Mouse (Mus musculus) frontal cortex, adult 2 months (tissue): Measurements from ENCODE around the gene Gm49405. TPM values are rescaled to one million over a fixed set of nuclear protein-coding genes. Genes with fewer than 3 reads are reported as not detected.

Experiments used
- DNase-seq, 2 experiments: peaks; one replicate each; pipeline ENCODE4 v3.0.0; 2022; ENCODE audit warnings: low spot score in 1 of 2; ENCODE audit errors: extremely low spot score in 1 of 2
- polyA plus RNA-seq: library from polyadenylated mRNA; depleted of rRNA; stranded (reverse); fragments of >200 nt; gene quantifications from 2 replicates; pipeline ENCODE4 v1.2.3, GENCODE M21; 2012

Gene Gm49405
- polyA plus RNA-seq, 1 experiment = 6.3 TPM

- no peak for DNase-seq
Measured at GRCm38 (mm10) chr19:3985261-3985681, 15.2 kb upstream of the Gm49405 start.

GRCm38 (mm10) chr19:3986334-3986733, 14.1 kb upstream of the Gm49405 start, which contains the start of gene Acy3:
Gene Acy3 (plus strand): TSS chr19:3986570.
- DNase-seq = peak in 1 of 2 experiments; percentile 73

- no peak for DNase-seq
Measured at GRCm38 (mm10) chr19:3988066-3988465, 12.4 kb upstream of the Gm49405 start.

- no peak for DNase-seq
Measured at GRCm38 (mm10) chr19:3988750-3989149, 11.7 kb upstream of the Gm49405 start.

- DNase-seq = no peak
Measured at GRCm38 (mm10) chr19:3990804-3991203, 9.6 kb upstream of the Gm49405 start.

GRCm38 (mm10) chr19:3991562-3991961, 8.9 kb upstream of the Gm49405 start:
- DNase-seq = no peak

GRCm38 (mm10) chr19:3991966-3992365, 8.5 kb upstream of the Gm49405 start:
- no peak for DNase-seq

GRCm38 (mm10) chr19:3992416-3992815, 8.0 kb upstream of the Gm49405 start, which contains the start of gene Tbx10:
Gene Tbx10 (plus strand): TSS chr19:3992752.
- no peak for DNase-seq

GRCm38 (mm10) chr19:3994932-3995331, 5.5 kb upstream of the Gm49405 start:
- no peak for DNase-seq

GRCm38 (mm10) chr19:3995505-3995904, 4.9 kb upstream of the Gm49405 start:
- no peak for DNase-seq

- no peak for DNase-seq
Measured at GRCm38 (mm10) chr19:3996106-3996505, 4.3 kb upstream of the Gm49405 start.

GRCm38 (mm10) chr19:3996747-3997146, 3.7 kb upstream of the Gm49405 start:
- DNase-seq = no peak

GRCm38 (mm10) chr19:3997231-3997630, 3.2 kb upstream of the Gm49405 start:
- DNase-seq = no peak

GRCm38 (mm10) chr19:3998335-3998734, 2.1 kb upstream of the Gm49405 start:
- DNase-seq = no peak

GRCm38 (mm10) chr19:3999121-3999730, 1.2 kb upstream of the Gm49405 start:
- no peak for DNase-seq

GRCm38 (mm10) chr19:4000949-4001525, 611 bp downstream of the Gm49405 start:
- no peak for DNase-seq

- DNase-seq = no peak
Measured at GRCm38 (mm10) chr19:4001752-4002151, 1.3 kb downstream of the Gm49405 start.

GRCm38 (mm10) chr19:4003112-4003511, 2.7 kb downstream of the Gm49405 start, which contains the start of gene Doc2g:
Gene Doc2g (plus strand): TSS chr19:4003313.
- no peak for DNase-seq

- DNase-seq = no peak
Measured at GRCm38 (mm10) chr19:4003641-4004040, 3.2 kb downstream of the Gm49405 start.

GRCm38 (mm10) chr19:4004331-4004730, 3.9 kb downstream of the Gm49405 start:
- no peak for DNase-seq

GRCm38 (mm10) chr19:4005091-4005490, 4.7 kb downstream of the Gm49405 start:
- DNase-seq = no peak

- no peak for DNase-seq
Measured at GRCm38 (mm10) chr19:4005971-4006370, 5.5 kb downstream of the Gm49405 start.
